ENCODE assay signal across 21 mouse cellular contexts in the genomic region with DNA sequence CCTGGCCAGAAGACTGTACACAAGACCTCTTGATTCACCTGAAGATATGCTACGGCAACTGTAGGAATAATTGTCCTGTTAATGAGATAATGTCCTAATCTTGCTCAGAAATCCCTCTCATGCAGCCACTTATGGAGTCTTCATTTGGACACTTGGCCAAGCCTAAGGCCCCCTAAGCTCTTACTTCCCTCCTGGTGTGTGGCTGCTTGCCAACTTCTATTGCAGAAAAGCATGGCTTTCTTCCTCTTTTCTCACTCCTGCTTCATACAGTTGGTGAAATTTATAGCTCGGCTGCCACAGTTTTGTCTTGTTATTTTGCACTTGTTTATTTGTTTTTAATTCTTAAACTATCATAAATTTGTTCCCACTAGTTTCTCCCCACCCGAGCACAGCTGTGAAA.
DNase-seq lines count a peak whose midpoint lies in the region; ATAC-seq and TF ChIP-seq lines count a peak whose summit lies in the region.
"Had no signal": no experiment of that assay in that cellular context is flagged by ENCODE, and none has a peak within 500 bp of the region (broad histone marks: within the 10 kb centered on the region; RNA-seq: fewer than 3 reads in every experiment).

No protein-coding gene starts in this region.

- H3K9ac ChIP-seq in hindbrain, postnatal 0 days (replicated peaks; ENCODE audit: low read length), result no peak overlapping the region
- H3K9ac ChIP-seq in hindbrain, embryonic 13.5 days, result no peak overlapping the region
- H3K9ac ChIP-seq: embryonic facial prominence, embryonic 13.5 days; hindbrain, embryonic 14.5 days; limb, embryonic 12.5 days; lung, embryonic 15.5 days; neural tube, embryonic 15.5 days; stomach, embryonic 15.5 days had no signal

- no peak overlapping the region for H3K4me2 ChIP-seq in hindbrain, postnatal 0 days (ENCODE audit: low read depth, low read length)
- H3K4me2 ChIP-seq in hindbrain, embryonic 13.5 days, result no peak overlapping the region
- H3K4me2 ChIP-seq: embryonic facial prominence, embryonic 13.5 days; hindbrain, embryonic 14.5 days; limb, embryonic 12.5 days; lung, embryonic 15.5 days; neural tube, embryonic 15.5 days; stomach, embryonic 15.5 days had no signal

- ATAC-seq in hindbrain, postnatal 0 days, result no peak
- no peak for ATAC-seq in hindbrain, embryonic 13.5 days (ENCODE audit: low FRiP score)
- ATAC-seq in hematopoietic stem cell, adult 5-6 weeks (replicated peaks in 1 of 2; ENCODE audit: insufficient read depth in 1 of 2, low FRiP score in 2 of 2, low TSS enrichment in 1 of 2, low read depth in 1 of 2, poor library complexity in 2 of 2, severe bottlenecking in 2 of 2), result peak; percentile 89 to 96
- ATAC-seq: activated CD4-positive, CD25-positive, alpha-beta regulatory T cell, adult 4 months; CD4-positive, CD25-positive, alpha-beta regulatory T cell, adult 4 months had no signal

- no peaks in the 10 kb centered on the region for H3K36me3 ChIP-seq in hindbrain, postnatal 0 days (ENCODE audit: insufficient read depth, low read length)
- H3K36me3 ChIP-seq in hindbrain, embryonic 13.5 days, result no peaks in the 10 kb centered on the region
- H3K36me3 ChIP-seq: embryonic facial prominence, embryonic 13.5 days; forebrain, embryonic 10.5 days; limb, embryonic 12.5 days; lung, embryonic 15.5 days; neural tube, embryonic 15.5 days; stomach, embryonic 15.5 days had no signal

- no peak overlapping the region for H3K4me3 ChIP-seq in hindbrain, postnatal 0 days (ENCODE audit: low read length)
- no peak overlapping the region for H3K4me3 ChIP-seq in hindbrain, embryonic 13.5 days
- H3K4me3 ChIP-seq: embryonic facial prominence, embryonic 13.5 days; forebrain, embryonic 10.5 days; limb, embryonic 12.5 days; lung, embryonic 15.5 days; neural tube, embryonic 15.5 days; stomach, embryonic 15.5 days had no signal

- no peaks in the 10 kb centered on the region for H3K27me3 ChIP-seq in hindbrain, postnatal 0 days (ENCODE audit: insufficient read depth, low read length)
- H3K27me3 ChIP-seq in hindbrain, embryonic 13.5 days, result no peaks in the 10 kb centered on the region
- H3K27me3 ChIP-seq: embryonic facial prominence, embryonic 13.5 days; limb, embryonic 12.5 days; lung, embryonic 15.5 days; neural tube, embryonic 15.5 days; stomach, embryonic 15.5 days had no signal

- no peak overlapping the region for H3K27ac ChIP-seq in hindbrain, postnatal 0 days
- no peak overlapping the region for H3K27ac ChIP-seq in hindbrain, embryonic 13.5 days
- H3K27ac ChIP-seq: embryonic facial prominence, embryonic 13.5 days; forebrain, embryonic 10.5 days; hindbrain, embryonic 14.5 days; limb, embryonic 12.5 days; lung, embryonic 15.5 days; neural tube, embryonic 15.5 days; stomach, embryonic 15.5 days had no signal

- WGBS in hindbrain, postnatal 0 days, result 70% methylated on average over 3 of the region's 3 CpGs
- WGBS in hindbrain, embryonic 13.5 days, result 80% methylated on average over 3 of the region's 3 CpGs

- H3K4me1 ChIP-seq in hindbrain, postnatal 0 days (ENCODE audit: insufficient read depth, low read length), result no peaks in the 10 kb centered on the region
- no peaks in the 10 kb centered on the region for H3K4me1 ChIP-seq in hindbrain, embryonic 13.5 days (replicated peaks)
- H3K4me1 ChIP-seq: embryonic facial prominence, embryonic 13.5 days; forebrain, embryonic 10.5 days; limb, embryonic 12.5 days; lung, embryonic 15.5 days; neural tube, embryonic 15.5 days; stomach, embryonic 15.5 days had no signal

- H3K9me3 ChIP-seq in hindbrain, postnatal 0 days (ENCODE audit: low read length), result no peaks in the 10 kb centered on the region
- H3K9me3 ChIP-seq in hindbrain, embryonic 13.5 days, result no peaks in the 10 kb centered on the region
- H3K9me3 ChIP-seq: embryonic facial prominence, embryonic 13.5 days; forebrain, embryonic 10.5 days; limb, embryonic 12.5 days; lung, embryonic 15.5 days; neural tube, embryonic 15.5 days; stomach, embryonic 15.5 days had no signal

- DNase-seq in hindbrain, postnatal 0 days (ENCODE audit: low spot score), result peak; percentile 38
- DNase-seq in lung, postnatal 36 days, result peak; percentile 7
- no peak for DNase-seq in lung, adult 18-20 months
- peak; percentile 16 for DNase-seq in c-Kit-positive CD71-negative TER-119-negative erythroid progenitor cells, embryonic 14.5 days (ENCODE audit: low read depth)
- DNase-seq in urinary bladder, postnatal 36 days (ENCODE audit: low spot score in 2 of 2), result no peak
- DNase-seq in urinary bladder, postnatal 14 days (ENCODE audit: low spot score), result no peak
- DNase-seq: adrenal gland, postnatal 25 days; kidney, adult 8-10 months; right cerebral cortex, adult 18-20 months; spleen, adult 18-20 months had no signal

- TF ChIP-seq CTCF in hindbrain, postnatal 0 days (IDR thresholded peaks at IDR 0.05; ENCODE audit: low read depth), result no peak

Comparison
In these comparisons a context has a peak if more than half of its experiments do, and no peak if none do; other contexts are left out.
1. DNase-seq: peak in hindbrain, postnatal 0 days (single experiment), lung, postnatal 36 days (single experiment) and c-Kit-positive CD71-negative TER-119-negative erythroid progenitor cells, embryonic 14.5 days (single experiment); none in lung, adult 18-20 months (0 of 2), urinary bladder, postnatal 36 days (0 of 2) and urinary bladder, postnatal 14 days (single experiment).
2. ATAC-seq: peak in hematopoietic stem cell, adult 5-6 weeks (2 of 2); none in hindbrain, postnatal 0 days (single experiment) and hindbrain, embryonic 13.5 days (single experiment).